Mouse (Mus musculus) G1E (cell line): Measurements from ENCODE around the gene Olfr681.

ENCODE experiments used
- CTCF ChIP-seq: IDR thresholded peaks from 2 replicates; pipeline ENCODE4 v1.5.1; 2012; ENCODE audit warnings: low read depth, low read length, inconsistent platforms, mixed read lengths
- GATA1 ChIP-seq: IDR thresholded peaks from 2 replicates; pipeline ENCODE4 v1.6.1; 2012; ENCODE audit warnings: borderline replicate concordance, low read length, inconsistent platforms, mixed read lengths

- no peak for TF ChIP-seq CTCF
- no peak for TF ChIP-seq GATA1
Observed at GRCm38 (mm10) chr7:105116536-105116935, at the start of gene Olfr681.
